Mouse (Mus musculus): ENCODE results near the gene Kat6b.

The Kat6b gene

DNA sequence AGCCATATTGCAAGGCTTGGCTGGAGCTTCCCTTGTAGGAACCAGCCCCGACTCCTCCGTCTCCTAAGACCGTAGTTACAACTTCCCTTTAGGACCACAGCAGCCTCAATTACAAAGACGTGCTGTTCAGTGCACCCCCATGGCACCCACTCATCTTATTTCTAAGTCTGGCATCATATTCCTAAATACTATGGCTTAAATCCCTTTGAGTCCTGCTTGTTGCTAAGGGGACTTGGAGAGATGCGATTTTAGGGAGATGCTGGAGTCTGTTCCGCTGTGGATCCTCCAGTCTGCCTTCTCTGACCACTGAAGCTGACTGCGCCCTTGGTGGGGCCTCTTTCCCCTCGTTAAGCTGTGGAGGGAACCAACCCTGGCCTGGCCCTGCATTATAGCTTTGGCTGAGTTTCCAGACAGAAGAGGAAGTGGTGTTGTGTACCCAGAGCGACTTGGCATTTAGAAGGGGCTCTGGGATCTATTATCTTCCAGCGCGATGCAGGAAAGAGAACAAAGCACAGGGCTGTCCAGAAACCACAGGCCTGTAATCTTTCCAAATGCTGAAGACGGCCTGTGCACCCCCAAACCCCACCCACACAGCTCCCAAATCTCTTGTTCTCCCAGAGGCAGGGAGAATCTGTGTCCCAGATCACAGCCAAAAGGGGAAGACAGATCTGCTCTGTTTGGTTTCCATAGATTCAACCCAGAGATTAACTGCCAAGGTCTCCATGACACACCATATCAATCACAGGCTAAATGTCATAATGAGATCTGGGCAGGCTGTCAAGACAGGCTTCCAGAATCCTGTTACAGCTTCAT lies 225.7 kb downstream of the Kat6b start:
- DNase-seq (ENCODE audit: low spot score in 2 of 2): peak; percentile 50 to 54

DNA sequence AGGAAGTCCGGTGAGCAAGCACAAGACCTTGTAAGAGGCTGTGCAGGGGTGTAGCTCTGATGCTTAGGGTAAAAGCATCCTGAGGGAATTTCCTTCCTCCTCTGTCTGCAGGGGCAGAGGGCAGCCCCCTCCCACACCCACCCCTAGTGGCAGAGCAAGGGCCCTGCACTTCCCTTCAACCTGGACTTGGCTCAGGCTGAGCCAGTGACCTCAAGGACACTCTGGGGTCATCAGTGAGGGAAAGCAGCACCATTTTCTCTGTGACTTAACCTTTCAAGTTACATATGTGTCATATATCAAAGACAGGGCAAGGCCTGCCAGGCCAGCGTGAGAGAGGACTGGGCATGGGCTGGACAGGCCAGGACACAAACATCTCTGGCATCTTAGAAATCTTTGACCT lies 228.3 kb downstream of the Kat6b start:
- no peak for DNase-seq (ENCODE audit: low spot score in 2 of 2)

DNA sequence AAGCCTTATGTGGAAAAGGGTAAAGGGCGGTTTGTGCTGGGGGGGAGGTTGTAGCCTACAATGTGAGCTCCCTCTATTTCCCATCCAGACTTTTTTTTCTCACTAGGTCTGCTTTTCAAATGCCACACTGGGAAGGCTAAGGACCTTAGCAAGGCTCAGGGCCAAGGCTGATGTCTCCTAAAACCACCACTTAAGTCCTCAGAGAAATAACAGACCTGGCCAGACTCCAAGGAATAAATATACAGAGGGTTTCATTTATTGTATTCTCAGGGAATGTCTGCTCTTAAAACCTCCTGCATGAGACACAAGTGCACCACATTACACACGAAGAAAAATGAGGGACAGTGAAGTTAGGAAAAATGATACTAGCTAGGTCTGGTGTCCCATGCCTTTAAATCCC lies 230.0 kb downstream of the Kat6b start:
- DNase-seq (ENCODE audit: low spot score in 2 of 2): no peak

DNA sequence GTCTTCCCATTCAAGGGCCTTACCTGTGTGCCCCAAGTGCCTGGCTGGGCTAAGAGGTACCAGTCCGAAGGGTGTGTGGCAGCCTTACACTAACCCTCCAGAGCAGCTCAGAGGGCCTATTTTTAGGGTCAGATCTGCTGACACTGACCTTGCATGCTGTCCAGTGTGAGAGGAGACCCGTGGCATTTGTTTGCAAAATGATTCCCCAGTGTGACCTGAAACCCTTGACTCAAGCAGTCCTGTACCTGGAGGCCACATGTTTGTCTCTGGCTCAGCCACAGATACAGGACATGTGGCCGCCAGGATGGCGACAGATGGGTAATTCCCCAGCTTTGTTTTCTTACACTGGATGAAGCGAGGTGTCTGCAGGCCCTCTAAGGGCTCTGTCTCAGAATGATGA lies 233.3 kb downstream of the Kat6b start, which contains the start of gene Dupd1:
Gene Dupd1 (minus strand): TSS at position 91 of the 400 bp plus-strand sequence.
- no peak for DNase-seq (ENCODE audit: low spot score in 2 of 2)

DNA sequence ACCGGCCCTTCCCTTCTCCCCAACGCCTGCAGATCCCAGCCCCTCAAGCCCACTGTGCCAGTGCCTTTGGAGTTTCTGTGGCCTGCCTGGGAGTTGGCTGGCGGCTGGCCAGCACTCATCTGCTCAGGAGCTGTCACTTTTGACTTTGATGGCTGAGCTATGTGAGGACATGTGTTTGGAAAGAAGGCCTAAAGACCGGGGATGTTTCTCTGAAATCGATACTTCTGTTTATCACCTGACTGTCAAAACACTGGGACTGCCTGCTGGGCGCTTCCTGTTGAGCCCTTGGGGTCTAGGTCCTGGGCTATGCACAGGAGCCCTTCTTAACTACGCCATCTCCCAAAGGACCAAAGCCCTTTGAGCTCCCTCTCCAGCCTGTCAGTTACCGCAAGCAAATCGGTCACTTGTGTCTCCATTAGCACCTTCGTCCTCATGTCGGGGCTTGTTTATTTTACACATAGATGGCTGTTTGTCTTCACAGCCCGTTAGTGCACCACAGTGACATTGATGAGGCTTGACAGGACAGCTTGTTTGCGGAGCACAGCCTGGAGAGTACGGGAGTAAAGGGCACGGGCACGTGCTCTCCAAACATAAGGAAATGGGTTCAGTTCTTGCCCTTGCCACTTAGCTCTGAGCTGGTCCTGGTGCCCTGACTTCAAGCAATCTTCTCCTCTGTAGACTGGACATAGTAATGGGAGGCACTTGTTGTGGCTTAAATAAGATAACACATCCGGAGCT lies 238.6 kb downstream of the Kat6b start:
- DNase-seq (ENCODE audit: low spot score in 2 of 2): no peak

DNA sequence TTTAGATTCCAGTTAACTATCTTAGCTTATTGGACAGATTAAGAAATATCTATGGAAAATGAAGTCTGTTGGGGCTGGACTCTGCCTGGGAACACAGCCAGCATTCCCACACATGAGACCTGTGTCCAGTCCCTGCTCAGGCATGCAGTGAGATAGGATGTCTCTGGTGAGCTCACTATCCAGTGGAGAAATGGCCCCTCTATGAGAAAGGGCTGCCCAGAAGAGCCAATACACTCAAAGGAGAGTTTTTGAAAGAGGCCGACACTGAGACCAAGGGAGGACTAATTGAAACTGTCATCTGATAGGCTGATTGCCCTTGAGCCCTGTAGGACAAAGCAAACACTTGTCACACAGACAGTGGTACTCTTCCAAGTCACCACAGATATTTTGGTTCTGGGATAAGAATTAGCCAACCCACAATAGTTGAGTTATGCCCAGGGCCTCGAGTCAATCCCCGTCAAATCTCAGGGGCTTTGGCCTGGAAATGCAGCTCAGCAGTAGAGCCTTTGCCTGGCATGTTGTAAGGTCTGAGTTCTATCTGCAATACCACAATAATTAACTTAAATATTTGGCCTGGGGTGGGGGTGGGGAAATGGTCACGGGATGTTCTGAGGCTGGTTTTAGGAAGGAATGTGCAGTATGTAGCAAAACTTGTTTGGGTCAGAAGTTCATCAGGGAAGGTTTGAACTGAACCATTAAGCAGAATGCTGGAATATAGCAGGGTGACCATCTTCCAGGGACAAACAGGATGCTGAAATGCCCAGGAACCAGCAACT lies 239.4 kb downstream of the Kat6b start:
- no peak for DNase-seq (ENCODE audit: low spot score in 2 of 2)
